Mouse (Mus musculus) intestine, embryonic 14.5 days (tissue): ENCODE results near the gene Vmn1r78. TPM values are rescaled to one million over a fixed set of nuclear protein-coding genes. Genes with fewer than 3 reads are reported as not detected.
"Not testable (repeated sequence)": the region's sequence is repeated elsewhere in the genome, so short reads cannot be mapped to it uniquely, and the experiment has no call there.

Experiments
- ATAC-seq: fragments of 200-750 bp; cut with Nextera tagmentation; replicated peaks from 2 replicates; pipeline ENCODE4 v1.8.0; 2017; ENCODE audit warnings: low read depth, moderate number of reproducible peaks, moderate TSS enrichment, moderate library complexity; ENCODE audit not compliant: low FRiP score, low TSS enrichment
- DNase-seq: peaks from one replicate; pipeline ENCODE4 v3.0.0-alpha.2; 2018; ENCODE audit warnings: low spot score
- H3K27ac ChIP-seq: fragments of 300-500 bp; sonication (generic); 2 replicates; pipeline ENCODE4 v1.5.1; 2014; ENCODE audit warnings: low read depth, mild to moderate bottlenecking, control low read depth
- H3K27me3 ChIP-seq: fragments of 300-500 bp; sonication (generic); replicated peaks from 2 replicates; pipeline ENCODE4 v1.6.1; 2014; ENCODE audit warnings: low read length, control low read depth; ENCODE audit not compliant: control insufficient read depth, insufficient read depth
- H3K36me3 ChIP-seq: fragments of 300-500 bp; sonication (generic); 2 replicates; pipeline ENCODE4 v1.6.1; 2014; ENCODE audit warnings: low read length, control low read depth; ENCODE audit not compliant: control insufficient read depth, insufficient read depth
- H3K4me1 ChIP-seq: fragments of 300-500 bp; sonication (generic); replicated peaks from 2 replicates; pipeline ENCODE4 v1.6.1; 2014; ENCODE audit warnings: low read length, control low read depth, mixed read lengths; ENCODE audit not compliant: control insufficient read depth, insufficient read depth
- H3K4me2 ChIP-seq: fragments of 300-500 bp; sonication (generic); 2 replicates; pipeline ENCODE4 v1.6.1; 2014; ENCODE audit warnings: low read length
- H3K4me3 ChIP-seq: fragments of 300-500 bp; sonication (generic); 2 replicates; pipeline ENCODE4 v1.5.1; 2014; ENCODE audit warnings: low read depth, low read length, control low read depth, mixed read lengths
- H3K9ac ChIP-seq: fragments of 300-500 bp; sonication (generic); 2 replicates; pipeline ENCODE4 v1.6.1; 2014; ENCODE audit warnings: mild to moderate bottlenecking, low read length
- H3K9me3 ChIP-seq: fragments of 300-500 bp; sonication (generic); 2 replicates; pipeline ENCODE4 v1.6.1; 2016; ENCODE audit warnings: low read length, control low read depth; ENCODE audit not compliant: control insufficient read depth
- WGBS: fragments of 180-500 bp; shearing (Covaris S2); extraction: QIAGEN DNeasy Blood & Tissue Kit; methylation state at CpG from one replicate; pipeline ENCODE4 v1.1.7; 2014; 5-methylcytosine and 5-hydroxymethylcytosine counted together
- polyA plus RNA-seq: library from polyadenylated mRNA; unstranded; fragments of >200 nt; fragmentation: Nextera tagmentation; extraction: Ambion mirVana; gene quantifications from 2 replicates; pipeline ENCODE4 v1.2.1, GENCODE M21; 2014

Vmn1r78 gene
- polyA plus RNA-seq: not detected in 2 replicates

DNA sequence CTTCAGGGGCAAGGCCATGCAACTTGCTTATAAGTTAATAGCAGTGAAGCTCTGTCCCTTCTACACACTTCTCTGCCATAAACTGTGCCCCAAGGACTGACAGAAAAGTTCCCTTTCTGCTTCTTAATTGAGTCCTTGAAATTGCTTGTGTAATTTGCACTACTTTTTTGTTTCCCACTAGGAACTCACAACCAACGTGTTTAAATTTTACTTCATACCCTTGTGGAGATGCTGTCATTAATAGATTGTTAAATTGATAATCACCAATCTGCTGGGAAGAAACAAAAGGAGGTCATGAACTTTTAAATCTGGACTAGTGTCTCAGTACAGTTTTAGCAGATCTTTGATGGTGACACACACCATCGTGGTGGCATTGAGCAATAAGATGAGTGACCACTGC is at the start of gene Vmn1r78:
Gene Vmn1r78, plus strand, starts transcription at position 301 of the 400 bp plus-strand sequence.
- no peak within 1 kb of the TSS for H3K9ac ChIP-seq
- WGBS: 59% methylated on average over 2 of the region's 2 CpGs
- no peak within 1 kb of the TSS for H3K27ac ChIP-seq
- no peaks in the 10 kb centered on the region for H3K9me3 ChIP-seq
- DNase-seq (no peak), ATAC-seq (no peak)
- H3K4me3 ChIP-seq: no peak within 1 kb of the TSS
- H3K4me1 ChIP-seq: no peaks in the 10 kb centered on the region
- H3K36me3 ChIP-seq: no peaks in the 10 kb centered on the region
- H3K4me2 ChIP-seq: no peak within 1 kb of the TSS
- H3K27me3 ChIP-seq: no peaks in the 10 kb centered on the region

DNA sequence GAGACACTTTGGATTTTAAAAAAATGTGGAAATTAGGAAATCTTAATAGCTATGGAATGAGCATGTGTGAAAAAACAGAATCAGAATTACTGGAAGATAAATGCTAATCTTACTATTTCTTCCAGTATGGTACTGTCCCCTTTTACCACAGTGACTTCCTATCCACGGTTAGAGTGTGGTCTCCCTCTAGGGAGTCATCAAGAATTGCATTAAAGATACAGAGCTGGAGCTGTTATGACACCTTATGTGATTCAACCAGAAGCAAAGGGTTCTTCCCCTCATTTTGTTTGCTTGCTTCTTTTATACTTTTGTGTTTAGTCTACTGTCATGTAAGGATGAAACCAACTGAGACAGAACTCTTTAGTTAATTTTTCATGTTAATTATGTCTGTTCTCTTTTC is 6.4 kb downstream of the Vmn1r78 start:
- not testable (repeated sequence) for H3K27me3 ChIP-seq, DNase-seq, H3K9me3 ChIP-seq, H3K27ac ChIP-seq, ATAC-seq, H3K4me1 ChIP-seq, H3K4me2 ChIP-seq, H3K9ac ChIP-seq, H3K4me3 ChIP-seq, H3K36me3 ChIP-seq
- 60% methylated on average over 1 of the region's 1 CpGs for WGBS

DNA sequence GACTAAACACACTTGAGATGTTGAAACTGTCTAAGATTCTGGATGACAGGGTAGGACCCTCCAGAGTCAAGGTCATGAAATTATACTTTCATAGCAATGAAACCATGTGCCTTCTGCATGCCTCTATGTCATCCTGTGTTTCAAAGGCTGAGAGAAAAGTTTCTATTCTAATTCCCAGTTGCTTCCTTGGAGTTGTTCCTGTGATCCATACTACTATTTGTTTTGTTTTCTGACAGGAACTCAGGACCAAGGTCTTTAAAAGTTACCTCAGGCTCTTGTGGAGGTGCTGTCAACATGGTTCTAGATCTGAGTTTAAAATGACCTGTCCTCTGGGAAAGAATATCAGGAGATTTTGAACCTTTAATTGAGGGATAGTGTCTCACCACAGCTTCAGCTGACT is 20.9 kb downstream of the Vmn1r78 start, which contains the start of gene Vmn1r79:
Gene Vmn1r79, plus strand, starts transcription at position 301 of the 400 bp plus-strand sequence.
- not testable (repeated sequence) for ATAC-seq, H3K4me3 ChIP-seq, H3K27ac ChIP-seq, H3K9me3 ChIP-seq, DNase-seq, H3K36me3 ChIP-seq, H3K4me2 ChIP-seq, H3K4me1 ChIP-seq, H3K27me3 ChIP-seq, H3K9ac ChIP-seq

DNA sequence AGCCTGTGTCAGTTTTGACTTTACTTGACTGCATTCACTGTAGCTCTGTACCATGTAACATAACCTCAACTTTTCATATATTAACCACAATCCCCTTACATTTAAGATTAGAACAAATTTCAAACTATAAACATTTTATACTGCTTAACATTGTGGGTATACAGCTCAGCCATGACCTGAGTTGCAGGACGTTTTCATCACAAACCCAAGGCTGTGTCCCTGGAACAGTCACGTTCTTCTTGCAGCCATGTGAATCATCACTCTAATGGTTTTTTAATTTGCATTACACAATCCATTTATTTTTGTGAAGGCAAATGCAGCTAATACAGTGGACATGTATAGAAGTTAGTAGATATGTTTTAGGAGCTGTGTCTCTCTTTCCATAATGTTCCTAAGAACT is 22.9 kb downstream of the Vmn1r78 start:
- not testable (repeated sequence) for H3K4me1 ChIP-seq, H3K4me2 ChIP-seq, ATAC-seq, H3K27ac ChIP-seq, H3K27me3 ChIP-seq, DNase-seq, H3K36me3 ChIP-seq, H3K4me3 ChIP-seq, H3K9me3 ChIP-seq, H3K9ac ChIP-seq
- WGBS: 65% methylated on average over 2 of the region's 2 CpGs

DNA sequence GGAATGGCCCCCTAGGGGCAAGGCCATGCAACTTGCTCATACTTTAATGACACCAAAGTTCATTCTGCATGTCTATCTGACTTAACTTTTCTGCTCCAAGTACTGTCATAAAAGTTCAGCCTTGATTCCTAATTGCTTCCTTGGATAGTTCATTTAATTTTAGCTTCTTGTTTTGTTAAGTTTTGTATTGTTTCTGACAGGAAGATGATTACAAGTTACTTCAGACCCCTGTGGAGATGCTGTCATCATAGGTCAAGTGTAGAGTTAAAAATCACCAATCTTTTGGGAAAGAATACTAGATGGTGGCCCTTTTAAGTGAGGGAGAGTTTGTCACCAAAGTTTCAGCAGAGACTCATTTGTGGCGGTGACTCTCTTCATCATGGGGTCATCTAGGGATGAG is 38.9 kb downstream of the Vmn1r78 start, which contains the start of gene Vmn1r80:
Gene Vmn1r80, plus strand, starts transcription at position 301 of the 400 bp plus-strand sequence.
- DNase-seq: no peak
- Histone ChIP-seq H3K4me3 (no peak within 1 kb of the TSS), H3K36me3 (no peaks in the 10 kb centered on the region), H3K4me1 (no peaks in the 10 kb centered on the region), H3K9me3 (no peaks in the 10 kb centered on the region), H3K4me2 (no peak within 1 kb of the TSS), H3K27ac (no peak within 1 kb of the TSS), H3K27me3 (no peaks in the 10 kb centered on the region), H3K9ac (no peak within 1 kb of the TSS)
- 82% methylated on average over 1 of the region's 1 CpGs for WGBS
- ATAC-seq: no peak

DNA sequence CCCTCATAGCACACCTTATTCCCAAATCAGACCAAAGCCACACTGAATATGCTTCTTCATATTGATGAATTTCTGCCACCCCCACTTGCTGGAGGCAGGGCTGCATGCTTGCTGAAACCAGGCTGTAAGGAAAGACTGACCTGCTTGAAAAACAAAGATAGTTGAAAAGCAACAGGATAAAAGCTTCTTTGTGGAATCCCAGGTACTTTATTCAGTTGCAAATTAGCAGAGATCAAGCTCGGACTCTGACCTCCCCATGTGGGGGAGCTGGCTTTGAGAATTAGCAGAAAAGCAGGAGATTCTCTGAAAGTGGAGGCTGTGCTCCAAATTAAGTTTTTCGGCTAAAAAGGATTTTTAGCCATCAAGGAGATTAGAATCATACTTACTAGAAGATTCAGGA is 54.1 kb downstream of the Vmn1r78 start:
- WGBS: 68% methylated on average over 2 of the region's 2 CpGs
- H3K4me3 ChIP-seq: no peak overlapping the region
- DNase-seq (no peak), ATAC-seq (no peak)
- H3K4me1 ChIP-seq: no peaks in the 10 kb centered on the region
- no peaks in the 10 kb centered on the region for H3K27me3 ChIP-seq
- no peak overlapping the region for H3K4me2 ChIP-seq
- no peaks in the 10 kb centered on the region for H3K36me3 ChIP-seq
- no peak overlapping the region for H3K9ac ChIP-seq
- no peak overlapping the region for H3K27ac ChIP-seq
- H3K9me3 ChIP-seq: peaks cover 3% of the 10 kb centered on the region; the same call in 1 of the 2 replicates

Other genes starting within 250 kb of the Vmn1r78 start
- gene Vmn1r76, start 212.0 kb upstream of the Vmn1r78 start, polyA plus RNA-seq: not detected in 2 replicates
- not detected in 2 replicates for gene Vmn1r77, start 113.5 kb upstream of the Vmn1r78 start, polyA plus RNA-seq
- gene Vmn1r79, start 21.0 kb downstream of the Vmn1r78 start, polyA plus RNA-seq: not detected in 2 replicates
- not detected in 2 replicates for gene Vmn1r80, start 39.0 kb downstream of the Vmn1r78 start, polyA plus RNA-seq
- gene Vmn1r81, start 118.0 kb downstream of the Vmn1r78 start, polyA plus RNA-seq: not detected in 2 replicates
- gene Vmn1r82, start 150.2 kb downstream of the Vmn1r78 start, polyA plus RNA-seq: not detected in 2 replicates
- gene Vmn1r83, start 179.2 kb downstream of the Vmn1r78 start, polyA plus RNA-seq: not detected in 2 replicates
- not detected in 2 replicates for gene Vmn1r84, start 219.0 kb downstream of the Vmn1r78 start, polyA plus RNA-seq